Mouse (Mus musculus) effector memory CD4-positive, alpha-beta T cell, adult 5 months (primary cell): ENCODE results near the gene Cnga1. TPM values are rescaled to one million over a fixed set of nuclear protein-coding genes. Genes with fewer than 3 reads are reported as not detected.

Experiments used
- polyA plus RNA-seq: library from polyadenylated mRNA; unstranded; fragments of 100-300 nt; shearing (Covaris generic); gene quantifications from one replicate; pipeline ENCODE4 v1.2.1, GENCODE M21; 2017

Gene Cnga1
- polyA plus RNA-seq: 0.26 TPM

GRCm38 (mm10) chr5:72644175-72644574 lies at the start of gene Cnga1:
Gene Cnga1, minus strand, starts transcription at chr5:72644275.

DNA sequence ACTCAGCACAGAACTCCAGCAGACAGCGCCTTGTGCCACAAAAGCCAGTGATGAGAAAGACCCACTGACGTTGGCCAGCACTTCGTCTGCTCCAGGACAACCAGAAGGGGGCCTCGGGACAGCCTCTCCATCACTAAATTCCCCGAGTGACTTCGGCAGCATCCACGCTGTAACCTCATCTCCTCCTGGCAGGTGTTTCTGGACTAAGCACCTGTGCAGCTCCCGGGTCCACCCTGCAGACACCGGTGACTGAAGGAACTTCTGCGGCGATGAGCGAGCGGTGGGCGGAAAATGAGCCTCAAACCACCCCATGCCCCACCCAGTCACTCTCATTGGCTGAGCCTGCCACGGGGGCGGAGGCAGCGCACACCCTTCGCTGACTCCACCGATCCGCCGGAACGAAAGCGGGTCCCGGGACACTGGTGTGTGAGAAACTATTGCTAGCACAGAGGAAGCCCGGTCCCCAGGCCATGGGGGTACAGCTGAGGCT lies 3.4 kb upstream of the Cnga1 start, which contains the start of gene Nipal1:
TSS of gene Nipal1 (plus strand) at position 378 of the 490 bp plus-strand sequence.

DNA sequence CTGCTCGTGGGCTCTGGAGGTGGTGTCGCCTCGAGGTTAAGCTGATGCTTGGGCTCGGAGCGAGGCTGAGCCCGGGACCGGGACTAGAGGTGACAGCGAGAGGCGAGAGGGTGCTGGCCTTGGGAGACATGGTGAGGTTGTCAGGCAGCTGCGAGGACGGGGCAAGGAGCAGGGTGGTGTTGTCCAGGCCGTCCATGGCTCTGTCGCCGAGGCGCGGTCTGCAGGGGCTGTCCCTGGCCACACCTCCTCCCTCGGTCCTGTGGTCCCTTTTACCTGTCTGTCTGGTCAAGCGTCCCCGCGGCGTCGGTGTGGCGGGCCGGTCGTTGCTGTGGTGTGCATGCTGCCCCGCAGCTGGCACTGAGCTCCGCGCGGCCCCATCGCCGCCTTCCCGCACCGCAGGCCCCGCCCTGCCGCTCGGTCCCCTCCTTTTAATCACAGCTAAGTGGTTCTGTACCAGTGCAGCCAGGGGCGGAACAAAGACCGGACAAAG lies 56.8 kb downstream of the Cnga1 start, which contains the start of gene Gm5868:
TSS of gene Gm5868 (minus strand) at position 360 of the 490 bp plus-strand sequence.

DNA sequence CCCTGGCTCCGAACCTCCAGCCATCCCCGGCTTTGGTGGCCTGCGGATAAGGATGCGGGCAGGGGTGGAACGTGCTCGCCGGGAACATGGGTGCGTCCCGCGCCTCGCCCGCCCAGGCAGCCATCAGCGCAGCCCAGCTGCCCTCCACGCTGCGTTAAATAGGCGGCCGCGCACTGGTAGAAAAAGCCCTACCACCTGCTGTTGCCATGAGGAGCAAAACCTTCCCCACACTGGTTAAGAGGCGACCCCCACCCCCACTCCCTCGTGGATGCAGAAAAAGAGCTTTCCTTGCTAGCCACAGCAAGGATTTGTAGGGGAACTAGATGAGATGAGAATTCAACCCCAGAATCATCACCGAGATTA lies 63.1 kb downstream of the Cnga1 start, which contains the start of gene Zar1:
TSS of gene Zar1 (minus strand) at position 285 of the 363 bp plus-strand sequence.

GRCm38 (mm10) chr5:72559544-72560049 lies 84.5 kb downstream of the Cnga1 start, which contains the start of gene Nfxl1:
Gene Nfxl1, minus strand, starts transcription at chr5:72559684.

Other genes with a start within 250 kb of the Cnga1 start
- gene Corin, start 139.8 kb downstream of the Cnga1 start, polyA plus RNA-seq: 0.29 TPM
- gene Nfxl1, start 84.6 kb downstream of the Cnga1 start, polyA plus RNA-seq: 11.4 TPM
- gene Zar1, start 63.0 kb downstream of the Cnga1 start, polyA plus RNA-seq: not detected
- gene Gm5868, start 56.7 kb downstream of the Cnga1 start, polyA plus RNA-seq: not detected
- gene Nipal1, start 3.5 kb upstream of the Cnga1 start, polyA plus RNA-seq: 7.8 TPM
- gene Txk, start 108.5 kb upstream of the Cnga1 start, polyA plus RNA-seq: 120 TPM
- gene Tec, start 224.2 kb upstream of the Cnga1 start, polyA plus RNA-seq: 10.2 TPM